Mouse (Mus musculus) neural tube, embryonic 11.5 days (tissue): ENCODE measurements around the gene Ugt1a5. TPM values are rescaled to one million over a fixed set of nuclear protein-coding genes. Genes with fewer than 3 reads are reported as not detected.

Experiments
- polyA plus RNA-seq: library from polyadenylated mRNA; unstranded; fragments of >200 nt; fragmentation: Nextera tagmentation; extraction: Ambion mirVana; gene quantifications from 2 replicates; pipeline ENCODE4 v1.2.1, GENCODE M21; 2014

Gene Ugt1a5
- polyA plus RNA-seq, 1 experiment from 2014 or later = not detected

Other genes with a start within 250 kb of the Ugt1a5 start
- gene Usp40, start 157.5 kb upstream of the Ugt1a5 start, polyA plus RNA-seq = 29.4 and 31.2 TPM in 2 replicates
- not detected in 2 replicates for gene Ugt1a10, start 110.6 kb upstream of the Ugt1a5 start, polyA plus RNA-seq
- not detected in 2 replicates for gene Ugt1a9, start 95.2 kb upstream of the Ugt1a5 start, polyA plus RNA-seq
- not detected in 2 replicates for gene Ugt1a8, start 78.2 kb upstream of the Ugt1a5 start, polyA plus RNA-seq
- gene Ugt1a7c, start 71.0 kb upstream of the Ugt1a5 start, polyA plus RNA-seq = 0.54 and 0.65 TPM in 2 replicates
- gene Ugt1a6b, start 62.8 kb upstream of the Ugt1a5 start, polyA plus RNA-seq = not detected in 2 replicates
- 0.18 TPM in 1 of 2 replicates, not detected in the other for gene Ugt1a6a, start 31.2 kb upstream of the Ugt1a5 start, polyA plus RNA-seq
- gene Ugt1a2, start 34.6 kb downstream of the Ugt1a5 start, polyA plus RNA-seq = not detected in 2 replicates
- 13.6 and 14.8 TPM in 2 replicates for gene Dnajb3, start 39.8 kb downstream of the Ugt1a5 start, polyA plus RNA-seq
- not detected in 2 replicates for gene Ugt1a1, start 45.9 kb downstream of the Ugt1a5 start, polyA plus RNA-seq
- gene Mroh2a, start 61.0 kb downstream of the Ugt1a5 start, polyA plus RNA-seq = 1.3 and 1.4 TPM in 2 replicates
- 136 and 141 TPM in 2 replicates for gene Hjurp, start 111.6 kb downstream of the Ugt1a5 start, polyA plus RNA-seq
- gene Trpm8, start 111.6 kb downstream of the Ugt1a5 start, polyA plus RNA-seq = not detected in 2 replicates
- not detected in 2 replicates for gene Spp2, start 240.9 kb downstream of the Ugt1a5 start, polyA plus RNA-seq